Mouse (Mus musculus) heart, postnatal 25 days (tissue): Measurements from ENCODE around the gene Speer2. TPM values are rescaled to one million over a fixed set of nuclear protein-coding genes. Genes with fewer than 3 reads are reported as not detected.

ENCODE experiments used
- DNase-seq: peaks from one replicate; pipeline ENCODE4 v3.0.0; 2022; ENCODE audit warnings: low spot score
- intact Hi-C: fragments of 180-260 bp; cut with DNase I; formaldehyde crosslinking; loops from one replicate; pipeline ENCODE4 v1.15.1; 2025
- total RNA-seq, 2 experiments: library from RNA; stranded (reverse); gene quantifications; 2 replicates each; pipeline ENCODE4 v1.2.3; 2021

Gene Speer2
- total RNA-seq: not detected

DNA sequence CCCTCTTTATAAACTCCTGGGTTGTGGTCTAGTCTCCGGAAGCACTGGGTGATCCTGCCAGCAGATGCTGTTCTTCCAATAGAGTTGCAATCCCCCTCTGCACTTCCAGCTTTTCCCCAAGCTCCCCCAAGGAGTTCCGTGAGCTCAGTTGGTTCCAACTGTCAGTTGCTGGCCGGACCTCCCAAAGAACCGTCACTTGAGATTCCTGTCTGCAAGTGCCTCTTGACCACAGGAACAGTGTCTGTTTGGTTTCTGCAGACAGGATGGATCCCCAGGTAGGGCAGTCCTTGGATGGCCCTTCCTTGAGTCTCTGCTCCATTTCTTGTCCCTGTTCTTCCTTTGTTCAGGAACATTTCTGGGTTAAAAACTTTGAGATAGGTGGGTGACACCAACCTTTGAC, at the start of gene Speer2:
TSS of gene Speer2 (minus strand) at position 101 of the 400 bp plus-strand sequence.
- intact Hi-C loops: no loop called here
- DNase-seq: no peak

DNA sequence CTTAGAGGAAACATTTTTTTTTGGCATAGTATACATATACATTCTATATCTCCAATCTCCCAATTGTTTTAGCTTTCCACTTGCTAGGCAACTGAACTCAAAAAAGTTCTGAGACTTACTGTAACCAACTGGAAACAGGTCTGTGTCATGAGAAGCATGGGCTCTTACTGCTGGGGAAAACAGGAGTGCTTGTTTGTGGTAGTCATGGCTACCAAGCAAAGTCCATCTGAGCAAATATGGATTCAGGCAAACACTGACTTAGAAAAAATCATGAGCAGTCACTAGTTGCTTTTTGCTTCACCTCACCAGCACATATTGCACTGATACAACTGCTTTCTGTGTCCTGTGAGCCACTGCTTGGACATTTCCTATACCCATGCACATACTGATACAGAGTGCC, 40.8 kb upstream of the Speer2 start:
- intact Hi-C loops: no loop called here
- DNase-seq: no peak

DNA sequence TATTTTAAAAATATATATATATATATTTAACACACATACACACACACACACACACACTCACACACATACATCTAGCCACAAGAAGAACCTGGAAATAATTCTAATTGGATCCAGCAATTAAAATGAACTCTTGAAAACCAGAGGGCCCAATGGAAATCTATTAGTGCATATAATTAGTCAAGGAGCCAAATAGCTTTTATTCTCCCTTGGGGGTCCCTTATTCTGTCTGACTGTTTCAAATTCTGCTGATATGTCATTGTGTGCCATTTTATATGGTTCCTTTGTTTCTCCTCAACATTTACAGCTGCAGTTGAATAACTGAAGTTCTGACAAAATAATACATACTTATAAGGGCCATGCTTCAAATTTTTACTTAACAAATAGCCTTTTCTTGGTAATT, 17.2 kb upstream of the Speer2 start:
- DNase-seq: no peak
- intact Hi-C loops: no loop called here

DNA sequence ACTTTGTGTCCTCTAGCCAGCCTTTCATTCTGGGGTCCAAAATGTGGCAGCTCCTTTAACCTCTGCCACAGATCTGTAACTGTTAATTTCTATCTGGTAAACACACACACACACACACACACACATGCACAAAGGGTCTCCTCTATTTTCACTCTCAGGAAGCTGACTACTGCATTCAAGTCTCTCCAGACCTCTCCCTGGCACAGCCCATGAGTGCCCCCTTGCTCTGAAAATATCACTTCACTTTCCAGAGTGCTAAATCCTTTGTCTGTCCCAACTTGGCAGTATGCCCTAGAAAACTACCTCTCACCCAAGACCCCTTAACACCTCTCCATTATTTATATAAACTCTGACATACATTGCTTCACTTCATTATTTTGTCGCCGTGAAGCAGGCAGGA, 26.9 kb downstream of the Speer2 start:
- intact Hi-C loops: no loop called here
- DNase-seq: no peak

DNA sequence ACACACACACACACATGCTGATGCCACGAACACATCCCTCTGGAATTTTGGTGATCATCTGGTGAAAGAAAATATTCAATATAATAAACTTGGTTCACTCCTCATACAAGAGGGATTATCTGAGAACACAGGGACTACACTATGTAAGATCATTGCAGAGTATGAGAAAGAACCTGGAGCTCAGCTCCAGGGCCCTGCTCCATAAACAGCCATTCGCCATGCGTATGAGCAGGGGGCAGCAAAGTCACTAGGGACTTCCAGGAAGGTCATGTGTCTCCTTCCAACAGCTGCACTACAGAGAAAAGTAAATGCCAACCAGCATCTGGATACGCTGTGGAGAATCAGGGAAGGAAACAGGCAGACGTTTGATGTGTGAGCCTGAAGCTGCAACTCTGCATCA, 49.9 kb downstream of the Speer2 start:
- DNase-seq: no peak
- intact Hi-C loops: no loop called here
